Mouse (Mus musculus): ENCODE data around the gene Slco3a1. TPM values are rescaled to one million over a fixed set of nuclear protein-coding genes. Genes with fewer than 3 reads are reported as not detected.

Gene Slco3a1
- polyA plus RNA-seq, 1 experiment from 2014 or later, result 21.8 TPM

DNA sequence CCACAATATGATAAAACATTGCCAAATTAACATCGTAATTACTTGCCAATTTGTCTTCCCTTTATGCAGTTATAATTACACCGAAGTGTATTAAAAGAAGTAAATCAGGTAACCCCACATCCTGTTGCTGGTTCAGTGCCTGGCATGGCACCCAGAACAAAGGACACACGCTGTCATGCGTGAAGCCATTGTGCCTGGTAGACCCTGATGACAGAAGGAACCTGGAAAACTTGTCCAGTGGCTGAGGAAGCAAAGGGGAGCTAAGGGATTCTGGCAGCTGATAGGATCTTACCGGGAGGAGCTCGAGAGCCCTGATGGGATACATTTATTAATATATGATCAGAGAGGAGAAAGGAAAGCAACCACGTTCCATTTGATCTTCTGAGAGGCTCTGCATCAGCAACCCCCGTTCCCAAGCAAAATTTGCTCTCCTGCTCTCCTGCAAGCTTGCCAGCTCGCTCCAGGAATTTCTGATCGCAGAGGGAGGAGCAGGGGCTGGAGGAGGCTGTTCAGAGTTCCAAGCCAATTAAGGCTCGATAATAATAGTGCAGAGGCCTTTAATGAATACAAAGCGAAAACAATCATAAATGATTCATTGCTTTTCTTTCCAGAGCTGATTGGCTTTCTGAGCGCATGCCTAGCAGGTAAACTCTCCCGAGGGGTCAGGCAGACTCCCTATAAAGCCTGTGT lies 250.8 kb downstream of the Slco3a1 start:
- H3K9me3 ChIP-seq, result no peaks in the 10 kb centered on the region
- peak overlapping the region; percentile 67 for H3K27ac ChIP-seq (replicated peaks)
- H3K4me3 ChIP-seq, result no peak overlapping the region
- H3K4me2 ChIP-seq, result peak overlapping the region; percentile 3; the same call in 1 of the 2 replicates
- 28% methylated on average over 14 of the region's 14 CpGs for WGBS
- no peaks in the 10 kb centered on the region for H3K27me3 ChIP-seq
- H3K4me1 ChIP-seq (replicated peaks), result peaks cover 27% of the 10 kb centered on the region
- H3K9ac ChIP-seq, result no peak overlapping the region
- ATAC-seq (ENCODE audit: low FRiP score, low read depth), result peak; percentile 59; the same call in 1 of the 2 replicates
- H3K36me3 ChIP-seq, result no peaks in the 10 kb centered on the region

DNA sequence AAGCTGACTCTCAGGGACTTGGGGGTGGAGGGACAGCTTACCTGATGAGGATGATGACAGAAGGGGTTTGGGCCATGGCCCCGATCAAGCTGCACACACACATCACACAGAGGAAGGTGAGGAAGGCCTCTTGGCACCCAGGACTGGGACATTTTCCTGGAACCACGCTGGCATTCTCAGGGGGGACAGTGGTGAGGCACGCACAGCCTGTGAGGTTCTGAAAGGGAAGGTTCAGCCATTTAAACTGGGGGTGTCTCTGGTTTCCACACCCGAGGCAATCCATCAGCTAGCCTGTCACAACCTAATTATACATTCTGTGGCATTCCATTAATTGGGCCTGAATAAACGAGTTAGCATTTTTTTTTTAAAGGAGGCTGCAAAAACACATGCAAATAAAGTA lies 251.5 kb downstream of the Slco3a1 start:
- H3K27ac ChIP-seq (replicated peaks), result peak overlapping the region; percentile 67
- no peak overlapping the region for H3K4me2 ChIP-seq
- H3K4me1 ChIP-seq (replicated peaks), result peaks cover 27% of the 10 kb centered on the region
- ATAC-seq (ENCODE audit: low FRiP score, low read depth), result 0 out of 2 replicates have a peak, but pooled peaks have one; percentile 49
- no peaks in the 10 kb centered on the region for H3K27me3 ChIP-seq
- H3K9ac ChIP-seq, result no peak overlapping the region
- no peak overlapping the region for H3K4me3 ChIP-seq
- H3K36me3 ChIP-seq, result no peaks in the 10 kb centered on the region
- no peaks in the 10 kb centered on the region for H3K9me3 ChIP-seq
- 43% methylated on average over 5 of the region's 5 CpGs for WGBS

DNA sequence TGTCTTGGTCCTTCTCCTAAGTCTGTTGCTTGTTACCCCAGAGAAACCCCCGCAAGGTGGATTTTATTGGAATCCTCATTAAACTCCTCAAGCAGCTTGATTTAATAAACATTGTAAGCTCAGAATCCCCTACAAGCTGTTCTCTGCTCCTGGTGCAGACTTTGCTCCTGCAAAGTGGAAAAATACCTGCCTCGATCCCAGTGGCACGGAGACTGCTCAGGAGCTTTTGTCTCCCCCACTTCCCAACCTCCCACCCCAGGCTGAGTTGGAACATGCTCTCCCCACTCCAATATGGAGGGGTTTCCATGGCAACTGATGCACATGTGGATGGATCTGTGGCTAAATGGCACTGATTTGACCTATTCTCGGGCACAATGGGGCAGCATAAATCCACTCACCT lies 268.0 kb downstream of the Slco3a1 start:
- Histone ChIP-seq H3K4me2 (no peak overlapping the region), H3K27ac (replicated peaks) (0 out of 2 replicates have a peak overlapping the region, but pooled peaks have one; percentile 11), H3K4me1 (replicated peaks) (peaks cover 7% of the 10 kb centered on the region; the same call in 1 of the 2 replicates), H3K36me3 (no peaks in the 10 kb centered on the region), H3K4me3 (no peak overlapping the region), H3K27me3 (no peaks in the 10 kb centered on the region), H3K9ac (no peak overlapping the region), H3K9me3 (no peaks in the 10 kb centered on the region)
- ATAC-seq (ENCODE audit: low FRiP score, low read depth), result no peak
- WGBS, result 65% methylated on average over 4 of the region's 4 CpGs

DNA sequence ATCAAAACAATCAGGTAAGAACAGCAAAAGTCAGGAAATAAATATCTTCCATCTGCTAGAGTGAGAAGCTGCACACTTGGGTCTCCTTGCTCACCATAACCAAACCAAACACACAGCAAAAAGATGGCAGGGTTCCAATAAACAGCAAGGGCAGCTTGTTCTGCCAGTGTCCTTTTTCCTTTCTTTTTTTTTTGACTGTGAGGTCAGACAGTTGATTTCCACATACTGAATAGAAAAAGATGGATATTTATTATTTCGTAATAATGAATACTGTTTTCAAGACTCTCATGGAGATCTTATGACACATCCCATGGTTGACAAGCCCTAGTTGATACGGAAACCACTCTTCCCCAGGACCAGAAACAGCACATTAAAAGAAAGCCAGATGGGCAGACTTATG lies 274.2 kb downstream of the Slco3a1 start:
- H3K9me3 ChIP-seq, result no peaks in the 10 kb centered on the region
- H3K9ac ChIP-seq, result no peak overlapping the region
- H3K27ac ChIP-seq (replicated peaks), result no peak overlapping the region
- H3K36me3 ChIP-seq, result no peaks in the 10 kb centered on the region
- no peaks in the 10 kb centered on the region for H3K4me1 ChIP-seq (replicated peaks)
- ATAC-seq (ENCODE audit: low FRiP score, low read depth), result no peak
- H3K4me3 ChIP-seq, result no peak overlapping the region
- no peak overlapping the region for H3K4me2 ChIP-seq
- no peaks in the 10 kb centered on the region for H3K27me3 ChIP-seq
- WGBS, result 90% methylated on average over 2 of the region's 2 CpGs

- Histone ChIP-seq H3K4me2 (no peak overlapping the region), H3K9me3 (no peaks in the 10 kb centered on the region), H3K4me1 (replicated peaks) (no peaks in the 10 kb centered on the region), H3K27ac (replicated peaks) (no peak overlapping the region), H3K9ac (no peak overlapping the region), H3K4me3 (no peak overlapping the region), H3K27me3 (no peaks in the 10 kb centered on the region), H3K36me3 (no peaks in the 10 kb centered on the region)
- 87% methylated on average over 3 of the region's 3 CpGs for WGBS
- no peak for ATAC-seq (ENCODE audit: low FRiP score, low read depth)
These were observed 275.2 kb downstream of the Slco3a1 start for GRCm38 (mm10) chr7:74279356-74279755.

DNA sequence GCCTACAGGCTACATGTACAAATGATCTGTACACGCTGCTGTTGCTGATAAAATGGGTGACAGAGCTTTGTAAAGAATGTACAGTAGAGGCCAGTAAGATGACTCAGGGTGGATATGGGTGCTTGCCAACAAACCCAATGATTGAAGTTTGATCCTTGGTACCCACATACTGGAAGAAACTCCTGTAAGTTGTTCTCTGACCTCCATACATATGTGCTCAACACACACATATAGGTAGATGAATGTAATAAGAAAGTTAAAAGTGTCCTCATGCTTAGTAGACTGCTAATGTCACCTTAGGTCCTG lies 284.5 kb downstream of the Slco3a1 start:
- Histone ChIP-seq H3K4me2 (no peak overlapping the region), H3K4me3 (no peak overlapping the region), H3K9me3 (no peaks in the 10 kb centered on the region), H3K36me3 (no peaks in the 10 kb centered on the region), H3K9ac (no peak overlapping the region), H3K27ac (replicated peaks) (no peak overlapping the region), H3K27me3 (no peaks in the 10 kb centered on the region), H3K4me1 (replicated peaks) (peaks cover 7% of the 10 kb centered on the region; the same call in 1 of the 2 replicates)
- 77% methylated on average over 1 of the region's 1 CpGs for WGBS
- ATAC-seq (ENCODE audit: low FRiP score, low read depth), result no peak

GRCm38 (mm10) chr7:74269283-74270088 lies 285.1 kb downstream of the Slco3a1 start:
- peaks cover 7% of the 10 kb centered on the region; the same call in 1 of the 2 replicates for H3K4me1 ChIP-seq (replicated peaks)
- no peaks in the 10 kb centered on the region for H3K27me3 ChIP-seq
- ATAC-seq (ENCODE audit: low FRiP score, low read depth), result no peak
- H3K9ac ChIP-seq, result no peak overlapping the region
- no peaks in the 10 kb centered on the region for H3K9me3 ChIP-seq
- 0 out of 2 replicates have a peak overlapping the region, but pooled peaks have one; percentile 20 for H3K27ac ChIP-seq (replicated peaks)
- no peaks in the 10 kb centered on the region for H3K36me3 ChIP-seq
- WGBS, result 48% methylated on average over 11 of the region's 11 CpGs
- no peak overlapping the region for H3K4me3 ChIP-seq
- H3K4me2 ChIP-seq, result no peak overlapping the region

GRCm38 (mm10) chr7:74266511-74267168 lies 287.9 kb downstream of the Slco3a1 start:
- H3K9ac ChIP-seq, result no peak overlapping the region
- no peaks in the 10 kb centered on the region for H3K36me3 ChIP-seq
- no peak overlapping the region for H3K27ac ChIP-seq (replicated peaks)
- H3K4me3 ChIP-seq, result no peak overlapping the region
- peaks cover 7% of the 10 kb centered on the region; the same call in 1 of the 2 replicates for H3K4me1 ChIP-seq (replicated peaks)
- no peaks in the 10 kb centered on the region for H3K9me3 ChIP-seq
- no peak for ATAC-seq (ENCODE audit: low FRiP score, low read depth)
- 80% methylated on average over 2 of the region's 2 CpGs for WGBS
- H3K4me2 ChIP-seq, result no peak overlapping the region
- no peaks in the 10 kb centered on the region for H3K27me3 ChIP-seq

- H3K4me3 ChIP-seq, result no peak overlapping the region
- H3K27ac ChIP-seq (replicated peaks), result no peak overlapping the region
- H3K27me3 ChIP-seq, result no peaks in the 10 kb centered on the region
- no peak for ATAC-seq (ENCODE audit: low FRiP score, low read depth)
- 86% methylated on average over 3 of the region's 3 CpGs for WGBS
- no peaks in the 10 kb centered on the region for H3K9me3 ChIP-seq
- H3K4me1 ChIP-seq (replicated peaks), result no peaks in the 10 kb centered on the region
- no peak overlapping the region for H3K4me2 ChIP-seq
- no peaks in the 10 kb centered on the region for H3K36me3 ChIP-seq
- no peak overlapping the region for H3K9ac ChIP-seq
These were observed 298.3 kb downstream of the Slco3a1 start for GRCm38 (mm10) chr7:74256291-74256690.

- H3K9me3 ChIP-seq, result no peaks in the 10 kb centered on the region
- no peak overlapping the region for H3K4me2 ChIP-seq
- no peak for ATAC-seq (ENCODE audit: low FRiP score, low read depth)
- no peak overlapping the region for H3K4me3 ChIP-seq
- no peak overlapping the region for H3K9ac ChIP-seq
- no peak overlapping the region for H3K27ac ChIP-seq (replicated peaks)
- H3K36me3 ChIP-seq, result no peaks in the 10 kb centered on the region
- no peaks in the 10 kb centered on the region for H3K27me3 ChIP-seq
- WGBS, result 93% methylated on average over 2 of the region's 2 CpGs
- no peaks in the 10 kb centered on the region for H3K4me1 ChIP-seq (replicated peaks)
These were observed 302.5 kb downstream of the Slco3a1 start for GRCm38 (mm10) chr7:74252066-74252465.

DNA sequence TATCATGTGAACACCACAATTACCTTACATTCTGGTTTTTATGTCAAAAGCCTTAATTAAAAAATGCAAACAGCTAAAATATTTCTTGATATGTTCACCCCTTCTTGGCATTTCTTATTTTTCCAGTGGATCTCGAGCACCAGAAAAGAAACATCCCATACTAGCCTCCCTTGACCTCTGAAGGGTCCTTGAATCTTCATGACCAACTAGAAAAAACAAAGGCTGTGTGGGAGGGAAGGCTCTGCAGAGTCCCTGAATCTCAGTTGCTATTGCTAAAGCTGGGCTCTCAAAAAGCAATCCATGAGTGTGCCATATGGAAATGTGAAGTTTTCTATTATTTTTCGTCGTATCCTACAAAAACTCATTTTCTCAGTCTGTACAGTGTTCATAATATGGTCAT lies 313.3 kb downstream of the Slco3a1 start:
- Histone ChIP-seq H3K9ac (no peak overlapping the region), H3K4me2 (no peak overlapping the region), H3K36me3 (no peaks in the 10 kb centered on the region), H3K4me1 (replicated peaks) (peaks cover 14% of the 10 kb centered on the region), H3K27ac (replicated peaks) (peak overlapping the region; percentile 59; the same call in 1 of the 2 replicates), H3K27me3 (no peaks in the 10 kb centered on the region), H3K4me3 (no peak overlapping the region), H3K9me3 (peaks cover 7% of the 10 kb centered on the region; the same call in 1 of the 2 replicates)
- ATAC-seq (ENCODE audit: low FRiP score, low read depth), result no peak
- 79% methylated on average over 3 of the region's 3 CpGs for WGBS

All from hindbrain, embryonic 15.5 days (tissue).